Mouse (Mus musculus) E14TG2a.4 (cell line): Measurements from ENCODE around the gene Gm47985.
"Not testable (repeated sequence)": the region's sequence is repeated elsewhere in the genome, so short reads cannot be mapped to it uniquely, and the experiment has no call there.

ENCODE experiments used
- H3K27me3 ChIP-seq: 2 replicates; pipeline ENCODE4 v1.6.1; 2014; ENCODE audit warnings: low read length, control low read depth; ENCODE audit not compliant: insufficient read depth
- H3K36me3 ChIP-seq: 2 replicates; pipeline ENCODE4 v1.6.1; 2014; ENCODE audit warnings: low read length, control low read depth; ENCODE audit not compliant: insufficient read depth
- H3K4me1 ChIP-seq: replicated peaks from 2 replicates; pipeline ENCODE4 v1.6.1; 2014; ENCODE audit warnings: low read depth, low read length, control low read depth
- H3K4me3 ChIP-seq: replicated peaks from 2 replicates; pipeline ENCODE4 v1.5.1; 2014; ENCODE audit warnings: mild to moderate bottlenecking, low read length
- H3K9me3 ChIP-seq: 2 replicates; pipeline ENCODE4 v1.6.1; 2014; ENCODE audit warnings: low read length, control low read depth
- CTCF ChIP-seq: conservative IDR thresholded peaks from 2 replicates; pipeline ENCODE4 v1.5.1; 2014; ENCODE audit warnings: low read length
- NANOG ChIP-seq: IDR thresholded peaks from 2 replicates; pipeline ENCODE4 v1.6.1; 2014; ENCODE audit warnings: borderline replicate concordance, low read length, mixed read lengths
- POU5F1 ChIP-seq: IDR thresholded peaks from 2 replicates; pipeline ENCODE4 v1.6.1; 2014; ENCODE audit warnings: low read length, borderline replicate concordance

Gene Gm47985

DNA sequence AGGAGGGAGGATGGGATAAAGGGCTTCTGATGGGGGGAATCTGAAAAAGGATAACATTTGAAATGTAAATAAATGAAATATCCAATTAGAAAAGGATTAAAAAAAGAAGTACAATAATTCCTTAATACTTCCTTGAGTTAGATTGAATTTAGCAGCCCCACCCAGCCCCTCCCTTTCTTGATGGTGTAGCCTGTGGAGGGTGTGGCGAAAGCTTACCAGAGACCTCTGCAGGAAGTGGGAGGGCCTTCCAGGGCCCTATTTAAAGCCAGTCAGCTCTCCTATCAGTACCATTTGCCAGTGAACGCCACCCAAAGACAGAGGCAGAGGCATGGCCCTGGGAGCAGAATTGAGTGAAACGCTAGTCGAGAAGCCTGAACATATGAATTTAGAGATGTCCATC lies 15.8 kb downstream of the Gm47985 start, which contains the start of gene Gm47995:
TSS of gene Gm47995 (plus strand) at position 329 of the 400 bp plus-strand sequence.
- not testable (repeated sequence) for H3K4me3 ChIP-seq, H3K36me3 ChIP-seq

DNA sequence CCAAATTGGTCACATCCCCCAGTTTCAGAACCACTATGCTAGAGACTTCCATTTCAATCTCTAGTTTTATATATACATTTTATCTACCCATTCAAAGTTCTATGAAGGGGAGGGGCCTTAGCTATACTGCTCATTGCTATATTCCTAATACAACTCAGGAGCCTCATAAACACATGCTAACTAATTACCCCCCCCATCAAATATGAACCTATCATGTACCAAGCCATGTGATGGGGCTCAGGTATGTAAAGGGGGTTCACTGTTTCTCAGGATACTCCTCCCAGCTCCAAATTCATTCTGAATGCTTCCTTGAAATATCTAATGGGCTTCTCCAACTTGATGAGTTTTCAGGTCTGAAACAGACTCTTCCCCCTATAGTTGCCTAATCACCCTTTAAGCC lies 18.3 kb downstream of the Gm47985 start:
- H3K4me1 ChIP-seq, H3K9me3 ChIP-seq, H3K4me3 ChIP-seq, H3K36me3 ChIP-seq, H3K27me3 ChIP-seq: not testable (repeated sequence)

More for the DNA sequence above, 15.8 kb downstream of the Gm47985 start, which contains the start of gene Gm47995:
- H3K4me1 ChIP-seq, H3K27me3 ChIP-seq, H3K9me3 ChIP-seq: not testable (repeated sequence)

DNA sequence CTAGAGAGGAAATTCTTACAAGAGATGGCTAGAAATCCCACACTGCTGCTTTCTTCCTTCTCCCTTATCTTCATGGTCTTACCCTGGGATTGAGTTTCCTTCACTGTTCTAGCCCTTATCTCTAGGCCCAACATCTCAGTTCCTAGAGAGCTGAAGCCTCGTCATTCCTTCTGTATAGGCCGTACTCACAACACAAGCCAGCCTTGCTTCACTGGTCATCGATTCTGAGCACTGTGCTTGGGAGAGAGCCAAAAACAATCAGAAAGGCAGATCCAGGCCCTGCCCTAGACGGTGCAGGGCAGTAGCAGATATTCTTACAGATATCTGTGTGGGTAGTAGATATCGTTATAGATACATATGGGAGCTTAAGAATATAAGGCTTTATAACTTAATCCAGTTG lies 20.4 kb downstream of the Gm47985 start:
- not testable (repeated sequence) for H3K4me1 ChIP-seq, H3K4me3 ChIP-seq, H3K27me3 ChIP-seq, H3K9me3 ChIP-seq, H3K36me3 ChIP-seq

DNA sequence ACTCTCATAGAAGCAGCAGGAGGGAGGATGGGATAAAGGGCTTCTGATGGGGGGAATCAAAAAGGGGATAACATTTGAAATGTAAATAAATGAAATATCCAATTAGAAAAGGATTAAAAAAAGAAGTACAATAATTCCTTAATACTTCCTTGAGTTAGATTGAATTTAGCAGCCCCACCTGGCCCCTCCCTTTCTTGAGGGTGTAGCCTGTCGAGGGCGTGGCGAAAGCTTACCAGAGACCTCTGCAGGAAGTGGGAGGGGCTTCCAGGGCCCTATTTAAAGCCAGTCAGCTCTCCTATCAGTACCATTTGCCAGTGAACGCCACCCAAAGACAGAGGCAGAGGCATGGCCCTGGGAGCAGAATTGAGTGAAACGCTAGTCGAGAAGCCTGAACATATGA lies 21.5 kb downstream of the Gm47985 start, which contains the start of gene 3110040M04Rik:
TSS of gene 3110040M04Rik (plus strand) at position 304 of the 400 bp plus-strand sequence.
- not testable (repeated sequence) for H3K4me3 ChIP-seq, H3K36me3 ChIP-seq, H3K9me3 ChIP-seq, H3K4me1 ChIP-seq, H3K27me3 ChIP-seq

DNA sequence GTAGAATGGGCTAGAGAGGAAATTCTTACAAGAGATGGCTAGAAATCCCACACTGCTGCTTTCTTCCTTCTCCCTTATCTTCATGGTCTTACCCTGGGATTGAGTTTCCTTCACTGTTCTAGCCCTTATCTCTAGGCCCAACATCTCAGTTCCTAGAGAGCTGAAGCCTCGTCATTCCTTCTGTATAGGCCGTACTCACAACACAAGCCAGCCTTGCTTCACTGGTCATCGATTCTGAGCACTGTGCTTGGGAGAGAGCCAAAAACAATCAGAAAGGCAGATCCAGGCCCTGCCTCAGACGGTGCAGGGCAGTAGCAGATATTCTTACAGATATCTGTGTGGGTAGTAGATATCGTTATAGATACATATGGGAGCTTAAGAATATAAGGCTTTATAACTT lies 26.2 kb downstream of the Gm47985 start:
- H3K4me3 ChIP-seq, H3K4me1 ChIP-seq: not testable (repeated sequence)

DNA sequence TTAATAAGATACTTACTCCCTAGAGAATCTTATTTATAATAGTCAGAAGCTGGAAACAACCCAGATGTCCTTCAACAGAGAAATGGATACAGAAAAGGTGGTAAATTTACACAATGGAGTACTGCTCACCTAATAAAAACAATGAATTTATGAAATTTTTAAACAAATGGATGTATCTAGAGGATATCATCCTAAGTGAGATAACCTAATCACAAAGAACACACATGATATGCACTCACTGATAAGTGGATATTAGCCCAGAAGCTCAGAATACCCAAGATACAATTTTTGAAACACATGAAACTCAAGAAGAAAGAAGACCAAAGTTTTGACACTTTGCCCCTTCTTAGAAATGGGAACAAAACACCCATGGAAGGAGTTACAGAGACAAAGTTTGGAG lies 26.6 kb downstream of the Gm47985 start:
- not testable (repeated sequence) for H3K27me3 ChIP-seq, H3K4me1 ChIP-seq, H3K36me3 ChIP-seq, H3K4me3 ChIP-seq, H3K9me3 ChIP-seq

More for the DNA sequence above, 26.2 kb downstream of the Gm47985 start:
- H3K27me3 ChIP-seq, H3K36me3 ChIP-seq, H3K9me3 ChIP-seq: not testable (repeated sequence)

DNA sequence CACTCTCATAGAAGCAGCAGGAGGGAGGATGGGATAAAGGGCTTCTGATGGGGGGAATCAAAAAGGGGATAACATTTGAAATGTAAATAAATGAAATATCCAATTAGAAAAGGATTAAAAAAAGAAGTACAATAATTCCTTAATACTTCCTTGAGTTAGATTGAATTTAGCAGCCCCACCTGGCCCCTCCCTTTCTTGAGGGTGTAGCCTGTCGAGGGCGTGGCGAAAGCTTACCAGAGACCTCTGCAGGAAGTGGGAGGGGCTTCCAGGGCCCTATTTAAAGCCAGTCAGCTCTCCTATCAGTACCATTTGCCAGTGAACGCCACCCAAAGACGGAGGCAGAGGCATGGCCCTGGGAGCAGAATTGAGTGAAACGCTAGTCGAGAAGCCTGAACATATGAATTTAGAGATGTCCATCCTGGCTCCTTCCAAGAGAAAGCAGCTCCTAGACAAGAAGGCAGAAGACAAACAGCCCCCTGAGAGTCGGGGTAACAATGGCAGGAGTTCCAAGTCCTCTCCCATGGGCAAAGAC lies 27.6 kb downstream of the Gm47985 start, which contains the start of gene Gm47996:
TSS of gene Gm47996 (plus strand) at position 308 of the 532 bp plus-strand sequence.
- not testable (repeated sequence) for H3K4me1 ChIP-seq, H3K9me3 ChIP-seq, H3K4me3 ChIP-seq, H3K36me3 ChIP-seq, H3K27me3 ChIP-seq

DNA sequence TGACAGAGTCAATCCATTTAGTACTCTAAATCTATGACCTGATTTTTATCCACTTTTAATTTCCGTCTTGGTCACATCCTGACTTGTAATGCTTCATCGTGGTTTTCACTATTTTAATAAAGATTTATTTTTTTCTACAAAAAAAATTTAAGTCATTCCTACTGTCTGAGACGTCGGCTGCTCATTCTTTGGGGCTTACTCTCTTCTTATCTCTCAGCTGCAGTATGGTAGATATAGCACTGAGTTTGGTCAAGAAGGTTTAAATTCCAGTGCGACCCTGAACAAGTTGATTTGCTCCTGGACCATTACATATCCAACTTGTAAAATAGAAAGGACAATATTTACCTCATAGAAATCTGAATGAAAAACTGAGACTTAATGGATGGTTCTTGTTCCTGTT lies 29.3 kb downstream of the Gm47985 start:
- H3K4me1 ChIP-seq, H3K9me3 ChIP-seq, H3K4me3 ChIP-seq, H3K36me3 ChIP-seq, H3K27me3 ChIP-seq: not testable (repeated sequence)

DNA sequence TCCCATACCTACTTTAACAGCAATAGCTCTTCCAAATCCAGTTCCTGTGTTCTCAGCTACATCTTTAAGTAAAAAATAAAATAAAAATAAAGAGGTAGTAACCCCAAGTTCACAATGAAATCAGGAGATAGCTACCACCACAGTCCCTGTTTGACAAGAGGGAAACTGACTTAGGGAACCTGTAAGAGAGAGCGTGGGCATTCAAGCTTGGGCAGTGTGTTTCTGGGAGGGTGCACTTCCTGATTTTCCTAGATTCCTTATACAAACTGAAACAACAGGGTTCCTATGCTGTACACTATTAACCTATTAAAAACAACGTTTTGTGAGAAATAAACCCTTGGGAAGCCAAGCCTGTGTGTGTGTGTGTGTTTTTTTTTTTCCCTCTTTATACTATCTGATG lies 32.5 kb downstream of the Gm47985 start:
- H3K4me1 ChIP-seq, result peaks cover 15% of the 10 kb centered on the region
- no peak overlapping the region for H3K4me3 ChIP-seq
- H3K36me3 ChIP-seq, result no peaks in the 10 kb centered on the region
- H3K27me3 ChIP-seq, result no peaks in the 10 kb centered on the region
- TF ChIP-seq NANOG (no peak), CTCF (no peak)
- no peaks in the 10 kb centered on the region for H3K9me3 ChIP-seq

DNA sequence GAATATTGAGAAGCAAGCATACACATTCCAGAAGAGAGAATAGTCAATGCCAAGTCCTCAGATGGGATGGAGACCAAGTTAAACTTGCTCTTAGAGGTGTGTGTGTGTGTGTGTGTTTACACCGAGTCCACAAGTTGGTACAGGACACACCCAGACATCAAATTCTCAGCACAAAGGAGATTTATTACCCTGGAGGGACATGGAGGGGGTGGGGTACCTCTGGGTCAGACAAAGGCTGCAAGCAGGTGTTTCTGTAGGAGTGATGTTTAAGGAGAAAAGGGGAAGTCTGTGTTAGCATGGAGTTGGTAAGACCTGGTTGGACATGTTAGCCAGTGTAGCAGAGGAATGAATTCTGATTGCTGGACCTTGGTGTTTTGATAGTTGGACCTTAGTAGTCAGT lies 33.6 kb downstream of the Gm47985 start:
- no peak overlapping the region for H3K4me3 ChIP-seq
- TF ChIP-seq POU5F1 (no peak), CTCF (no peak), NANOG (no peak)
- peaks cover 22% of the 10 kb centered on the region for H3K4me1 ChIP-seq
- H3K36me3 ChIP-seq, result no peaks in the 10 kb centered on the region
- H3K27me3 ChIP-seq, result no peaks in the 10 kb centered on the region
- no peaks in the 10 kb centered on the region for H3K9me3 ChIP-seq

DNA sequence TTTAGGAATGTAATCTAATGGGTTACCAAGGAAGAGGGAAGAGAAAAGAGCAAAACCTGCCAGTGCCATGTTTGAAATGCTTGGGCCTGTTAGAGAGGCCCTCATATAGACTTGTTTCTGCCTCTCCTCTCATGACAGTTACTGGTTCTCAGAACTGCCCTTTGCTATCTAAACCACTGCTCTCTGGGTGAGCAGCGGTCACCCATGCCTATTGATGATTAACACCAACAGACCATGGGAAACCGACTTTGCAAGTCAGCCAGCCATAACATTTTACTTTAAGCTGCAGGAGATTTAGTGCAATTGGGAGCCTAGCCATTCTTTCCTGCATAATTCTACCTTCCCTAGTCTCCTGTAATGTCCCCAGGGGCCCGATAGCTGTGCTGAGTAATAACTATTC lies 34.1 kb downstream of the Gm47985 start:
- Histone ChIP-seq H3K27me3 (no peaks in the 10 kb centered on the region), H3K4me3 (no peak overlapping the region), H3K4me1 (peaks cover 22% of the 10 kb centered on the region), H3K9me3 (no peaks in the 10 kb centered on the region), H3K36me3 (no peaks in the 10 kb centered on the region)
- TF ChIP-seq CTCF (no peak), POU5F1 (no peak), NANOG (no peak)
